Mouse (Mus musculus) CH12.LX (cell line): Measurements from ENCODE around the gene Fat3. TPM values are rescaled to one million over a fixed set of nuclear protein-coding genes. Genes with fewer than 3 reads are reported as not detected.

ENCODE experiments used
- DNase-seq: peaks from one replicate; pipeline ENCODE4 v3.0.0-alpha.2; 2013; ENCODE audit errors: extremely low read depth
- H3K27ac ChIP-seq: 2 replicates; pipeline ENCODE4 v1.5.1; 2012; ENCODE audit warnings: low read depth, mild to moderate bottlenecking, control low read depth, moderate library complexity; ENCODE audit not compliant: insufficient read depth
- H3K27me3 ChIP-seq: replicated peaks from 2 replicates; pipeline ENCODE3; 2012; ENCODE audit warnings: inconsistent platforms
- H3K36me3 ChIP-seq, 2 experiments: replicated peaks in 1 of 2; 2 replicates each; pipeline versions ENCODE3 to v1.6.1; 2012; ENCODE audit warnings: inconsistent platforms in 1 of 2, low read length in 1 of 2, mild to moderate bottlenecking in 1 of 2, mixed read lengths in 1 of 2, moderate library complexity in 1 of 2; ENCODE audit not compliant: control insufficient read depth in 1 of 2, insufficient read depth in 1 of 2
- H3K4me1 ChIP-seq, 2 experiments: 2 replicates each; pipeline ENCODE4 v1.6.1; 2012; ENCODE audit warnings: inconsistent platforms in 1 of 2, moderate library complexity in 1 of 2; ENCODE audit not compliant: insufficient read depth in 2 of 2, control insufficient read depth in 1 of 2
- H3K4me2 ChIP-seq: 2 replicates; pipeline ENCODE4 v1.6.1; 2012; ENCODE audit warnings: low read depth, mild to moderate bottlenecking, control low read depth; ENCODE audit not compliant: poor library complexity, insufficient read depth, severe bottlenecking
- H3K4me3 ChIP-seq, 3 experiments: fragments of 150-350 bp in 1 of 3; sonication (generic) in 1 of 3; replicated peaks in 1 of 3; 2 replicates each; pipeline versions ENCODE3 to v1.5.1; 2011 to 2012; ENCODE audit warnings: low read depth in 2 of 3, low read length in 2 of 3, mild to moderate bottlenecking in 2 of 3, moderate library complexity in 2 of 3, control low read depth in 1 of 3, improper control_type of control experiment in 1 of 3, inconsistent platforms in 1 of 3, mixed read lengths in 1 of 3; ENCODE audit not compliant: poor library complexity in 1 of 3
- H3K79me2 ChIP-seq: replicated peaks from 2 replicates; pipeline ENCODE4 v1.6.1; 2012; ENCODE audit warnings: mild to moderate bottlenecking, moderate library complexity; ENCODE audit not compliant: control insufficient read depth, poor library complexity, insufficient read depth, severe bottlenecking; ENCODE audit errors: extremely low read depth
- H3K9ac ChIP-seq: 2 replicates; pipeline ENCODE4 v1.6.1; 2012; ENCODE audit warnings: low read depth, mild to moderate bottlenecking, control low read depth, moderate library complexity; ENCODE audit not compliant: insufficient read depth
- H3K9me3 ChIP-seq: replicated peaks from 2 replicates; pipeline ENCODE3; 2012; ENCODE audit warnings: low read length, inconsistent platforms, mixed read lengths
- BHLHE40 ChIP-seq: IDR thresholded peaks from 2 replicates; pipeline ENCODE4 v1.6.1; 2011; ENCODE audit warnings: mild to moderate bottlenecking, low read depth, low read length, improper control_type of control experiment
- CHD1 ChIP-seq: IDR thresholded peaks from 2 replicates; pipeline ENCODE4 v1.6.1; 2012; ENCODE audit warnings: low read depth, low read length, improper control_type of control experiment, inconsistent platforms
- EP300 ChIP-seq: IDR thresholded peaks from 2 replicates; pipeline ENCODE4 v1.6.1; 2011; ENCODE audit warnings: low read length, improper control_type of control experiment
- ETS1 ChIP-seq: conservative IDR thresholded peaks from 2 replicates; pipeline ENCODE4 v1.6.1; 2012; ENCODE audit warnings: low read depth, mild to moderate bottlenecking, inconsistent platforms, low read length, improper control_type of control experiment, moderate library complexity
- HCFC1 ChIP-seq: IDR thresholded peaks from 2 replicates; pipeline ENCODE4 v1.6.1; 2012; ENCODE audit warnings: low read depth, mild to moderate bottlenecking, inconsistent platforms, low read length, improper control_type of control experiment
- JUND ChIP-seq: conservative IDR thresholded peaks from 2 replicates; pipeline ENCODE4 v1.6.1; 2011; ENCODE audit warnings: low read depth, low read length, improper control_type of control experiment
- KAT2A ChIP-seq: IDR thresholded peaks from 2 replicates; pipeline ENCODE4 v1.6.1; 2012; ENCODE audit warnings: low read length, improper control_type of control experiment, inconsistent platforms; ENCODE audit not compliant: insufficient replicate concordance
- MAFK ChIP-seq: IDR thresholded peaks from 2 replicates; pipeline ENCODE4 v1.6.1; 2011; ENCODE audit warnings: low read length, improper control_type of control experiment; ENCODE audit not compliant: insufficient replicate concordance
- MAX ChIP-seq: IDR thresholded peaks from 2 replicates; pipeline ENCODE4 v1.6.1; 2011; ENCODE audit warnings: low read length, improper control_type of control experiment
- MAZ ChIP-seq: IDR thresholded peaks from 2 replicates; pipeline ENCODE4 v1.6.1; 2012; ENCODE audit warnings: low read depth, mild to moderate bottlenecking, inconsistent platforms, low read length, improper control_type of control experiment, moderate library complexity
- MEF2A ChIP-seq: IDR thresholded peaks from 2 replicates; pipeline ENCODE4 v1.6.1; 2014; ENCODE audit warnings: low read depth, mild to moderate bottlenecking, inconsistent platforms, low read length, improper control_type of control experiment, borderline replicate concordance
- PAX5 ChIP-seq: IDR thresholded peaks from 2 replicates; pipeline ENCODE4 v1.6.1; 2012; ENCODE audit warnings: low read length, inconsistent platforms, mixed read lengths
- RAD21 ChIP-seq: IDR thresholded peaks from 2 replicates; pipeline ENCODE4 v1.6.1; 2011; ENCODE audit warnings: low read depth, mild to moderate bottlenecking, low read length, improper control_type of control experiment, moderate library complexity
- SIN3A ChIP-seq: IDR thresholded peaks from 2 replicates; pipeline ENCODE4 v1.6.1; 2012; ENCODE audit warnings: low read length, improper control_type of control experiment, inconsistent platforms
- TCF12 ChIP-seq: IDR thresholded peaks from 2 replicates; pipeline ENCODE4 v1.6.1; 2014; ENCODE audit warnings: low read depth, mild to moderate bottlenecking, inconsistent platforms, low read length, improper control_type of control experiment
- ZMIZ1 ChIP-seq: IDR thresholded peaks from 2 replicates; pipeline ENCODE4 v1.6.1; 2012; ENCODE audit warnings: low read depth, mild to moderate bottlenecking, inconsistent platforms, low read length, improper control_type of control experiment
- dilution Hi-C: fragments of 300-500 bp; cut with MboI; formaldehyde crosslinking; loops from 2 replicates; pipeline ENCODE4 v1.14.3; 2020; ENCODE audit warnings: low sequenced_read_pairs; ENCODE audit not compliant: extremely low pct_unique_long_range_greater_than_20kb, extremely low pct_ligation_motif_present
- in situ Hi-C: fragments of 300-500 bp; cut with MboI; formaldehyde crosslinking; loops from 3 replicates; pipeline ENCODE4 v1.14.3; 2019; ENCODE audit warnings: low sequenced_read_pairs, low pct_ligation_motif_present, low pct_unique_long_range_greater_than_20kb, mixed read lengths
- polyA plus RNA-seq: library from polyadenylated mRNA; unstranded; fragments of >175 nt; gene quantifications from 2 replicates; pipeline ENCODE4 v1.2.1, GENCODE M21; 2012; ENCODE audit warnings: low read depth; ENCODE audit not compliant: insufficient read length
- total RNA-seq, 2 experiments: library from RNA; depleted of rRNA; stranded (reverse); fragments of 300-350 nt in 1 of 2; fragments of >200 nt in 1 of 2; gene quantifications; 2 replicates each; pipeline ENCODE4 v1.2.3; 2012 to 2014

Fat3 gene
- total and polyA plus RNA-seq, 3 experiments = 0.03 to 0.07 TPM; not detected in 1

- dilution Hi-C loops (no loop called here), in situ Hi-C loops (no loop called here)
- no peak for DNase-seq
- H3K9ac ChIP-seq = no peak overlapping the region
- H3K9me3 ChIP-seq = no peaks in the 10 kb centered on the region
- TF ChIP-seq MAFK (no peak), JUND (no peak), KAT2A (no peak), ZMIZ1 (no peak), ETS1 (no peak), MAX (no peak), MEF2A (no peak)
- no peak overlapping the region for H3K4me3 ChIP-seq
- no peak overlapping the region for H3K4me2 ChIP-seq
- H3K27me3 ChIP-seq = no peaks in the 10 kb centered on the region
- no peak overlapping the region for H3K27ac ChIP-seq
- H3K79me2 ChIP-seq = no peaks in the 10 kb centered on the region
- no peaks in the 10 kb centered on the region for H3K36me3 ChIP-seq
- peaks cover 0 to 16% of the 10 kb centered on the region in 2 experiments; a peak in 2 of 4 replicates for H3K4me1 ChIP-seq
These were observed 13.5 kb downstream of the Fat3 start for GRCm38 (mm10) chr9:16487565-16487964.

- no peaks in the 10 kb centered on the region for H3K36me3 ChIP-seq
- H3K27me3 ChIP-seq = no peaks in the 10 kb centered on the region
- no peak overlapping the region for H3K9ac ChIP-seq
- dilution Hi-C loops = no loop called here
- no peak overlapping the region for H3K4me2 ChIP-seq
- no peak overlapping the region for H3K4me3 ChIP-seq
- no peaks in the 10 kb centered on the region for H3K79me2 ChIP-seq
- H3K4me1 ChIP-seq = peaks cover 0 to 16% of the 10 kb centered on the region in 2 experiments; a peak in 2 of 4 replicates
- no peaks in the 10 kb centered on the region for H3K9me3 ChIP-seq
- TF ChIP-seq ETS1 = peak; percentile 65
- no peak for TF ChIP-seq CHD1
- TF ChIP-seq SIN3A = no peak
- no peak for TF ChIP-seq MAZ
- no peak for TF ChIP-seq RAD21
- TF ChIP-seq BHLHE40 = peak; percentile 54; the same call in 1 of the 2 replicates
- TF ChIP-seq HCFC1 = no peak
- TF ChIP-seq EP300 = peak; percentile 50; the same call in 1 of the 2 replicates
- H3K27ac ChIP-seq = no peak overlapping the region
- in situ Hi-C loops = no loop called here
- peak; percentile 45 for DNase-seq
These were observed 14.9 kb downstream of the Fat3 start for GRCm38 (mm10) chr9:16486229-16486628.

GRCm38 (mm10) chr9:16485173-16485572 lies 15.9 kb downstream of the Fat3 start:
- DNase-seq = no peak
- in situ Hi-C loops = no loop called here
- Histone ChIP-seq H3K4me2 (no peak overlapping the region), H3K4me1 (peaks cover 0 to 16% of the 10 kb centered on the region in 2 experiments; a peak in 2 of 4 replicates), H3K9ac (no peak overlapping the region), H3K9me3 (no peaks in the 10 kb centered on the region), H3K36me3 (no peaks in the 10 kb centered on the region), H3K27me3 (no peaks in the 10 kb centered on the region), H3K27ac (no peak overlapping the region), H3K79me2 (no peaks in the 10 kb centered on the region), H3K4me3 (no peak overlapping the region)
- dilution Hi-C loops = no loop called here
- TF ChIP-seq TCF12 (no peak), PAX5 (no peak)
